Mouse (Mus musculus) forelimb bud, embryonic 11.5 days (tissue): ENCODE results near the gene Tfb2m.

ENCODE experiments used
- DNase-seq: peaks from one replicate; pipeline ENCODE4 v3.0.0-alpha.2; 2012; ENCODE audit warnings: low read depth, low spot score

Tfb2m gene

GRCm38 (mm10) chr1:179559446-179560194 is 13.6 kb upstream of the Tfb2m start:
- DNase-seq = no peak

DNA sequence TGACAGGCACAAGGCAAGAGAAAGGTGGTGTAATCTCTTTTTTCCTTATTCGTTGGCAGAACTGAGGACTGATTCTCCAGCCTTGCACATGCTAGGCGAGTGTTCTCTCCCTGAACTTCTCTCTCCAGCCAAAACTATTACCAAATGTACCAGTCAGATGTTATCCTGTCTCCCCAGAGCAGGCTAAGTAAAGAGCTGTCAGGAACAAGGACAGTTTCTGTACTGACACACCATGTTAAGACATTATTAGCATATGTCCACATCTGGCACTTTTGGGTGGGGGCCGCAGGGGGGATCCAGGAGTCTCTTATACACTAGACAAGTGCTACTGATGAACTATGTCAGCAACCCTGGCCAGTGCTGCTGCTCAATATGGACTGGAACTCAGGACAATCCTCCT is 10.9 kb upstream of the Tfb2m start:
- no peak for DNase-seq

DNA sequence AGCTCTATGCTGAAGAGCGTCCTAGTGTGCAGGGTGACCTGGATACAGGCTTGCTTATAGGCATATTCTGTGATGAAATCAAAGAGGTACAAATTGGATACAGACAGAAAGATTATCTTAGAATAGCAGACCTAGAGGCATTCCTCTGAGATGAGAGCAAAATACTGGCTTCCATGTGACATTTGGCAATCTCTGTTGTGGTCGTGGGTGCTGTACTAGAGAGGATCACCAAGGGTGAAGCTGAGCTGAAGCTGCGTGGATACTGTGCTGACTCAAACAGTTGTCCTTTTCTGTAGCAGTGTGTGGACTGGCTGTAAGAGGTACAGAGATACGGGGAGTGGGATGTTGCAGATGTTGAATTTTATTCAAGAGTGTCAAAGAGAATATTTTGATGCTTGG is 7.9 kb upstream of the Tfb2m start:
- DNase-seq = no peak

DNA sequence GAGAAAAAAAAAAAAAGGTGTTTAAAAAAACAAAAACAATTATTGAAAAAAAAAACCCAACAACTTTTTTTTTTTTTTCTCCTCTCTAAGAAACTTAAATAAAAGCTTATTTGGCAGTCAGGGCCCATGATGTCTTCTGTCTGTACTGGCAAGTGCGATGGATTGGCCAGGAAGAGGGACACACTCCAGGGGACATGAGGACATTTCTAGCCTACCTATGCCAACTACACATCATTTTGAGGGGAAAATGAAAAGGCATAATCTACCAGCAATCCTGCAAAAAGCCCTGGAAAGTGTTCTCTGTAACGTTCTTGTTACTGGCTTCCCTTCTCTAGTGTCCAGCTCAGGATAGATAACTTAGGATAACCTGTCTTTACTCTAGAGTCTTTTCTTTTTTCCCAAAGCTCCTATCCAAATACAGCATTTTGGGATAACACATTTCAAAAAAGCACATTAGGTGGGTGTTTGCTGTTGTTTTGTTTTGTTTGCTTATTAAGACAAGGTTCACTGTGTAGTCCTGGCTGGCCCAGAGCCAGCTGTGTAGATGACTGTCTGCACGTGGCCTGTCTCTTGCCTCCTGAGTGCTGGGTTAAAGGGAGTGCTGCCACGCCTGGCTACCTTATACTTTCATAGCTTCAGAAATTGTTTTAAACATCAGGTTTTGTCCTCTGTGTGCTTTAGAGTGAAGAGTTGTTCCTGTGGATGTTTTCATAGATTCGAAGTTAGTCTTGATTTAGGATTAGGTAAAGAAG is 7.3 kb upstream of the Tfb2m start:
- no peak for DNase-seq

DNA sequence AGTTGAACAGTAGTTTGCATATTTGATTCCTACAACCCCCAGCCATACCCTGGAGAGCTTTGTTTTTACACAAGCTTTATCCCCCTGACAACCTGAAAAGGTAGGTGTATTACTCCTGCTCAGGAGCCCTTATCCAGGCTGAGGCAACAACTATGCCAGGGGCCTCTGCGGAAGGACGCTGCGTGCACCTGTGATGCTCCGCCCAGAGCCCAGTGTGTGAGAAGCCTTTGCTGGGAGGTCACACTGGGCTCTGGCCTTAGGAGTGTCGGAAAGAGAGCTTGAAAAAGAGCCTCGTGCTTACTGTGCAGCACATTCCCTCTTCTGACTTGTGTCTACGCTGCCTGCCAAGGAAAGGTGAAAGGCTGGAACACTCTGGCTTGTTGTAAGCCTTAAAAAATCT is 6.7 kb upstream of the Tfb2m start:
- DNase-seq = no peak

- no peak for DNase-seq
These were observed 5.9 kb upstream of the Tfb2m start for GRCm38 (mm10) chr1:179551921-179552320.

DNA sequence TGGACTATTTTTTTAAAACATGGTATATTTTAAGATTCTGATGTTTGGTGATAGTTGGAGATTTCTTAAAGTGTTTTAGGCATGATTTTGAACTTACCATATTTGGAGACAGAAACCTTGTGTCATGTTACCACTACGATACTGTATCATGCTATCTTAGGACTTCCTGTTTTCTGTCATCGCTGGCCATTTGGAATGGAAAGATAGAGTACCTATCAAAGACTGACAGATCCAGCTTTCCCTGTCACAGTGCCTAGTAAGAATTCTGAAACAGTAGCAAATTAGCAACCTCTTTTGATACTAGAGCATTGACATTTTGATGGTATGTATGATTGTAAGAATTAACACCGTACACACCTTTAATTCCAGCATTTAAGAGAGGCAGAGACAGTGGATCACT is 5.3 kb upstream of the Tfb2m start:
- DNase-seq = no peak

DNA sequence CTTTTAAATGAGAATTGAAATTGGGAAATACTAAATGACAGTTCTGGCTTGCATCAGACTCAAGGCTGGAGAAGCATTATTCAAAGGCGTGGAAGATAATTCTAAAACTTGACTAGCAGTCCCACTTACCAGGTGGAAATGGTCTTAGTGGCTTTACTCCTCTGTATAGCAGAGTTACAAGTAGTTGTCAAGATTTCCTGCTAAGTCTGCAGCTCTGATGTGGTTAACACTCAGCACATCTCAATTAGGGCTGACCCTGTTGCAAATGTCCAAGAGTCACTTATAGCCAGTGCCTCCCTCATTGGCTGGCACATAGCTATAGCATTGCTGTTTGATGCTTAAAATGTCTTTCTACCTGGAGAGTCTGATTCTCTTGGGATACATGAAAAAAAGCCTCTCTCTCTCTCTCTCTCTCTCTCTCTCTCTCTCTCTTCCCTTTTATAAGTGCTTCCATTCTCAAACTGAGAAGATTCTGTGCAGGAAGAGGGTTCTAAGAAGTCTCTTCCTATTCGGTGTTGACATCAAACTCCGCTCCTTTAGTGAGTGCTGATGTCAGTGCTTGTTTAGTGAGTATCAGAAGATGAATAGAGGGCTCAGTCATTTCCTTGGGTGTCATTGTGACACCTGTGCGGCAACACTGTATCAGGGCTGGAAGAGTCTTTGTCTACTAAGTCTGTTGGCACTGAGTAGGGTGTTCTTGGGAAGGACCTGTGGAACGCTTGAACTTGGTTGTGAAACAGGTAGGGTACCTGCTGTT is 3.1 kb upstream of the Tfb2m start:
- no peak for DNase-seq

GRCm38 (mm10) chr1:179548220-179548619 is 2.2 kb upstream of the Tfb2m start:
- no peak for DNase-seq

- no peak for DNase-seq
These were observed 1.1 kb upstream of the Tfb2m start for GRCm38 (mm10) chr1:179547176-179547575.

- no peak for DNase-seq
These were observed 467 bp upstream of the Tfb2m start for GRCm38 (mm10) chr1:179546551-179546917.

DNA sequence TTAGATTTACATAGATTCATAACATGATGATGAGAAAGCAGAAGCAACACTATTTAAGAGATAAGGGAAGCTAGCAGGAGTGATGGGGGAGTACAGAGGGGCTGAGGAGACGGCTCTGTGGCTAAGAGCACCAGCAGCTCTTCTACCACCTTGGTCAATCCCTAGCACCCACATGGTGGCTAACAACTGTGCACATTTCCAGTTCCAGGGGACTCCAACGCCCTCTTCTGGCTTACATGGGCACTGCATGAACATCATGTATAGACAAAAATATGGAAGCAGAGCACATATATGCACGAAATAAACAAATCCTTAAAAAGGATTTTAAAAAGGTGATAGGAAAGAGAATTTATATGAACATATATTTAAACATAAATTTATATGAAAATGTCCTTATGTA is 4.6 kb downstream of the Tfb2m start:
- DNase-seq = no peak

DNA sequence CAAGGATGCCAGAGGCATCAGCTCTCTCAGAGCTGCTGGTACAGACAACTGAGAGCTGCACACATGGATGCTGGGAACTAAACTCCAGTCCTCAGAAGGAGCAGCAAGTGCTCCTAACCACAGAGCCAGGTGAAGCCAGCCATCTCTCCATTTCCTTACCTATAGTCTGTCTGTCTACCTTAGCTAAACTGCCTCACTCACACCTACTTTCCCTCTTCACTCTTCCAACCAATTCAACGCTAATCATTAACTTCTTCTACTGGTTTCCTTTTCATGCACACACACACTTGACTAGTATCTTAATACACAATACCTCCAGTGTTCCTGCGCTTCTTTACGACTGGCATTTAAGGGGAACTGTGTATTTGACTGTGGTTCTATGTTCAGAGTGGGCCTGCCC is 6.2 kb downstream of the Tfb2m start:
- DNase-seq = no peak

DNA sequence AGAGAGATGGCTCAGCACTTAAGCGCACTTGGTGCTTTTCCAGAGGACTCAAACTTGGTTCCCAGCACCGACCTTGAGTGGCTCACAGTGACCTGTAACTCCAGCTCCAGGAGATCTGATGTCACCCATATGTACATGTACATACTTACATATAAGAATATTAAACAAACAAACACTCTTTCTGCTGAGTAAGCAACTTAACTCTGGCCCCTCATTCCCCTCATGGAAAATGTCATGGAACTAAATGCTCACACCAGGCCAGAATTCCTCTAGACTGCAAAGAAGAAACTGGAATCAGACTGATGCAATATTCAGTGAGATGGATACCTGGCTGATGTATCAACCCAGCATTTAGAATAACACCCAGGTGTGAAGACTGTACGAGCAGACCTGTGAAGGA is 7.0 kb downstream of the Tfb2m start:
- no peak for DNase-seq

- no peak for DNase-seq
These were observed 26.2 kb downstream of the Tfb2m start for GRCm38 (mm10) chr1:179519901-179520300.

DNA sequence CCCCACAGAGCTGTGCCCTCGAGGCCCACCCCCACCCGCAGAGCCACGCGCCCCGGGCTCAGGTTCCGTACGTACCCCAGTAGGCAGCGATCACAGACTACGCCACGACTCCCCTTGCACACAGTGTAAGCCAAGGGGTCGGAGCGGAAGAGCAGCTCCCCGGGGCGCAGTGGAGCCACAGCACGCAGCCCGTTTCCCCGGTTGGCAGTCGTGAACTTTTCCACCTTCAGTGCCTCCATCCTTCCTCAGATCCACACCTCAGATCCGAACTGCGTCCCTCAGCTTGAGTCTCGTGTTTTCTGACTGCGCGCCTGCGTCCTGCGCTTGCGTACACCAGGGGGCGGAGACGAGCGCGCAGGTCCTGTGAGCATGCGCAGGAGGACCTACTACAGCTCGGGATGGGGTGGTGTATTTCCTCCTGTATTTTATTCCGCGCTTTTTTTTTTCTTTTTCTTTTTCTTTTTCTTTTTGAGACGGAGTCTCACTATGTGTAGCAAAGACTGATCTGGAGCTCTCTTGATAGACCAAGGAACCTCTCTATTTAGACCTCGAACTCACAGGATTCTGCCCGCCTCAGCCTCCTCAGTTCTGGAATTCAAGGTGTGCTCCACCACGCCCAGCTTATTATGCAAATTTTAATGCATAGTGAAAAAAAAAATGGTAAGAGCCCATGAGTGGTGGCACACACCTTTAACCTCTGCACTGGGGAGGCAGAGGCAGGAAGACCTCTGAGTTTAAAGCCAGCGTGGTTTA is 28.2 kb downstream of the Tfb2m start, which contains the start of gene Smyd3:
Gene Smyd3 (minus strand): TSS at position 329 of the 753 bp plus-strand sequence.
- peak; percentile 88 for DNase-seq

GRCm38 (mm10) chr1:179516941-179517712 is 28.9 kb downstream of the Tfb2m start:
- peak; percentile 23 for DNase-seq

DNA sequence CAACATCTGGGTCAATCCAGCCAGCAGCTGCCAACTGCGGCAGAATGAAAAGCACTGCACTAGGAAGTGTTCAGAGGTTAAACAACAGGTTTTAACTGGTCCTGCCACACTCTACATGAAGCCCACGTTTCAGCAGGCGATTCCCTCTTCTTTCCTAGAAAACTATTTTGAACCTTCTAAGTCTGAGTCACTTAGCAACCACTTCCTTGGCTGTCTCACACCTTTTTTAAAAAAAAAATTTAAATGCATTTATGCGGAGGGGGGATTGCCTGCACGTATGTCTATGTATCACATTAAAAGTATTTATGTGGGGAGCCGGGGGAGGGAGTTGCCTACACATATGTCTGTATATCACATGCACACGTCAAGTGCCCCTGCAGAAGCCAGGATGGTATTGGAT is 34.2 kb downstream of the Tfb2m start:
- no peak for DNase-seq

DNA sequence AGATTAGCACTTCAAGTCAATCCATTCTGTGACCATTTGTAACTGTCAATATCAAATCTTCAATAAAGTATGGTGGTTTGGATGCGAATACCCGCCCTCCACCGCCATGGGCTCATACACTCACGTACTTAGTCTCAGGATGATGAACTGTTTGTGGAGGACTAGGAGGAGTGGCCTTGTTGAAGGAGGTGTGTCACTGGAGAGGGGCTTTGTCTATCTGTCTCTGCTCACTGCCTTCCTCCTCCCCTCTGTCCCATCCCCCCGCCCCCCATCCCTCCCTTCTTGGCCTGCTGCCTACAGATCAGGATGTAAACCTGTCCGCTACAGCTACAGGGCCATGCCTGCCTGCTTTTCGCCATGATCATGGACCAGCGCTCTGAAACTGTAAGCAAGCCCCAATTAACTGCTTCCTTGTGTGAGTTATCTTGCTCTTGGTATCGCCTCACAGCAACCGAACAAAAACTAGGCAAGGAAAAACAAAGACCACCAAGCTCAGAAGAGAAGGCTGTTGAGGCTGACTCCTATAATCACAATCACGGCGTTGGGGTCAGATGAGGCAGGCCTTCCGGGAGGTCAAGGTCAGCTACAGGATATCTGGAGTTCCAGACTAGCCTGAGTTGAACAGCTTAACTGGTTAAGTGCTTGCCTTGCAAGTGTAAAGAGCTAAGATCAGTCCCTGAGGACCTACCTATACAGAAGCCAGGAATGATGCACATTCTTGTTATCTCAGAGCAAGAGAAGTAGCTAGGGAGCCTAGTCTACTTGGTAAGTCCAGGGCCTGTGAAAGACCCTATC is 35.3 kb downstream of the Tfb2m start:
- DNase-seq = no peak
